Mouse (Mus musculus): ENCODE results near the gene Mfsd13b. TPM values are rescaled to one million over a fixed set of nuclear protein-coding genes. Genes with fewer than 3 reads are reported as not detected.

Gene Mfsd13b
- polyA plus RNA-seq (2015; fragmentation: Nextera tagmentation; extraction: Ambion mirVana) = 0.08 TPM in 1 of 2 replicates, not detected in the other

DNA sequence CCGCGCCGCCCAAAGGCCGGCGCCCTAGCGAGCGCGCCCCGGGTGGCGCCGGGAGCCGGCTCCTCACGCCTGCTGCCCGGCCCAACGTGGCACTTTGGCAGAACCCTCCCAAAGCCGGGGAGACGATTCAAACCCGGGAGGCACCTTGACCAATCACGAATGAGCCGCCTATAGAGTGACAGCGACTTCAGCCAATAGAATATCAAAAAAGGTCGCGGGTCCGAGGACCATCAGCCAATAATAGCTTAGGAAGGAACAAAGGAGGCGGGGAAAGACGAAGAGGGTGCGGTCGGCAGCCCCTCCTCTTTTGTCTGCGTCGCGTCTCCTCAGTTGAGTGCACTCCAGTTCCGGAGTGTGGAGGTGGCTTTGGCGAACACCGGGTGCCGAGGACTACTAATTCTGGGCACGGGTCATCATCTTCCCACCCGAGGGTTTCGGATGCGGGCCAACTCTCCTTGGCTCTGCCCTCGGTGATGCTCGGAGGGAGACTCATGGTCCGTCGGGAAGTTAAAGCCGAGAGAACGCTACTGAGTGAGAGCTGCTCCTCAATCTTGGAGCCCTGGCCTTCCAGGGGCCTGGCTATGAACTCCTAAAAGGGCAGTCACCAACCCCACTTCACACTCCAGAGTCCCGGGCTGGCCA is at the start of gene Mfsd13b, which contains the start of gene Cdr2:
Gene Mfsd13b, plus strand, starts transcription at position 310 of the 642 bp plus-strand sequence.
Gene Cdr2, minus strand, starts transcription at position 113 of the 642 bp plus-strand sequence.
- Histone ChIP-seq H3K4me2 (ENCODE audit: low read depth, low read length) (peak within 1 kb of the TSS; percentile 96), H3K36me3 (replicated peaks; ENCODE audit: insufficient read depth, low read length) (no peaks in the 10 kb centered on the region), H3K4me3 (ENCODE audit: low read depth, low read length) (peak within 1 kb of the TSS; percentile 85), H3K9me3 (ENCODE audit: low read length) (no peaks in the 10 kb centered on the region), H3K27me3 (ENCODE audit: insufficient read depth, low read length) (peaks cover 4% of the 10 kb centered on the region; the same call in 1 of the 2 replicates), H3K4me1 (ENCODE audit: insufficient read depth) (peaks cover 7% of the 10 kb centered on the region; the same call in 1 of the 2 replicates), H3K27ac (ENCODE audit: low read depth) (peak within 1 kb of the TSS; percentile 93), H3K9ac (replicated peaks) (peak within 1 kb of the TSS; percentile 81)
- ATAC-seq (peak; percentile 90), DNase-seq (peak; percentile 93)
- no peak for TF ChIP-seq CTCF (IDR thresholded peaks at IDR 0.05; ENCODE audit: low read depth)
- no peak for TF ChIP-seq EP300 (IDR thresholded peaks at IDR 0.05; ENCODE audit: low read depth)
- under 1% methylated on average over 46 of the region's 46 CpGs for WGBS (ENCODE audit: insufficient replicate concordance)

DNA sequence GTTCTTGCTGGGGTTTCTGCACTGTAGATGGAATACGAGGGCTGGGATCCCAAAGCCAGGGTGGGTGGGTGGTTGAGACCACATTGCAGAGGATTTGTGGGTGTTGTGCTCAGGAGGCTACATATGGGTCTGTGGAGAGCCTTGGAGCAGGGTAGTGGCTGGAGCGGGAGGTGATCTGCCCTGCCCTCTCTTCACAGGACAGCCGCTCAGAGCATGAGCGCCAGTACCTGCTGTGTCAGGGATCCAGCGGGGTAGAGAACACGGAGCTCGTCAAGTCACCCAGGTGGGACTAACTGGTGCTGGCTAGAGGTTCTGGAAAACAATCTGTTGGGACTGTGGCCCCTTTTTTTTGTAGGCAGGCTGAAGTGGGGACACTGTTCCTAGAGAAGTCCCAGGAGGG is 49.2 kb upstream of the Mfsd13b start:
- Histone ChIP-seq H3K27me3 (ENCODE audit: insufficient read depth, low read length) (no peaks in the 10 kb centered on the region), H3K4me3 (ENCODE audit: low read depth, low read length) (no peak overlapping the region), H3K36me3 (replicated peaks; ENCODE audit: insufficient read depth, low read length) (peaks cover 55% of the 10 kb centered on the region), H3K9ac (replicated peaks) (no peak overlapping the region), H3K9me3 (ENCODE audit: low read length) (no peaks in the 10 kb centered on the region), H3K27ac (ENCODE audit: low read depth) (no peak overlapping the region), H3K4me2 (ENCODE audit: low read depth, low read length) (no peak overlapping the region), H3K4me1 (ENCODE audit: insufficient read depth) (no peaks in the 10 kb centered on the region)
- WGBS (ENCODE audit: insufficient replicate concordance) = 80% methylated on average over 7 of the region's 7 CpGs
- ATAC-seq = no peak
- DNase-seq = no peak
- TF ChIP-seq CTCF (IDR thresholded peaks at IDR 0.05; ENCODE audit: low read depth) (no peak), EP300 (IDR thresholded peaks at IDR 0.05; ENCODE audit: low read depth) (no peak)

DNA sequence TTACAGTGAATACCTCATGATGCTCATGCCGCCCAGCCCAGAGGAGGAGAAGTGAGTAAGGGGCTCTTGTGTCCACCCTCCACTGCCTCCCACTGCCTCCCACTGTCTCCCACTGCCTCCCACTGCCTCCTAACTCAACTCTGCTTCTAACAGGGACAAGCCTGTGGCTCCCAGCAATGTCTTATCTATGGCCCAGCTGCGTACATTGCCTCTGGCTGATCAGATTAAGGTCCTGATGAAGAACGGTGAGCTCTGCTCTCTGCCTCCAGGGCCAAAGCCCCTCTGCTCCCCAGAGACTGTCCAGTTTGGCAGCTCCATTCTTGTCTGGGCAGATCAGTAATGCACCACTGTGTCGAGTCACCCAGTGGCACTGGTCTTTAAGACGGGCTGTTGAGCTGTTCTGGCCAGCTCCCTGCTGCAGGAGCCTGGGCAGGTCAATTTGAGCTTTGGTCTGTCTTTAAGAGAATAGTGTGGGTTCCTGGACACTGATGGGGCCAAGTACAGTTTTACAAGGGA is 48.6 kb upstream of the Mfsd13b start:
- DNase-seq (no peak), ATAC-seq (peak; percentile 67)
- Histone ChIP-seq H3K9me3 (ENCODE audit: low read length) (no peaks in the 10 kb centered on the region), H3K4me1 (ENCODE audit: insufficient read depth) (no peaks in the 10 kb centered on the region), H3K9ac (replicated peaks) (no peak overlapping the region), H3K4me2 (ENCODE audit: low read depth, low read length) (no peak overlapping the region), H3K27me3 (ENCODE audit: insufficient read depth, low read length) (no peaks in the 10 kb centered on the region), H3K27ac (ENCODE audit: low read depth) (no peak overlapping the region), H3K4me3 (ENCODE audit: low read depth, low read length) (no peak overlapping the region), H3K36me3 (replicated peaks; ENCODE audit: insufficient read depth, low read length) (peaks cover 56% of the 10 kb centered on the region)
- 55% methylated on average over 4 of the region's 5 CpGs for WGBS (ENCODE audit: insufficient replicate concordance)
- TF ChIP-seq CTCF (IDR thresholded peaks at IDR 0.05; ENCODE audit: low read depth) (no peak), EP300 (IDR thresholded peaks at IDR 0.05; ENCODE audit: low read depth) (no peak)

DNA sequence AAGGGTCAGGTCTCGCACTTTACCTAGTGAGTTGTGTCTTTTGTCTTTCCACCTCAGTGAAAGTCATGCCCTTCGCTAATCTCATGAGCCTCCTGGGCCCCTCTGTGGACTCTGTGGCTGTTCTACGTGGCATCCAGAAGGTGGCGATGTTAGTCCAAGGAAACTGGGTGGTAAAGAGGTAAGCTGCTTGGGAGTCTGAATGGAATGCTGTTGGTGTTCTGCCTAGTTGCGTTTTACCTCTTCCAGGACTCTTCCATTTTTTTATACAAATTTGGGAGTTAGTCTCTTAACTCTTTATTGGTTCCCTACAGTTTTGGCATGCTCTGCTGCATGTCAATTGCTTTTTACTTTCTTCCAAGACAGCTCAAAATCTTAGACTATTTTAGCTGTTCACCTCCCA is 47.6 kb upstream of the Mfsd13b start:
- Histone ChIP-seq H3K4me1 (ENCODE audit: insufficient read depth) (no peaks in the 10 kb centered on the region), H3K27me3 (ENCODE audit: insufficient read depth, low read length) (no peaks in the 10 kb centered on the region), H3K27ac (ENCODE audit: low read depth) (no peak overlapping the region), H3K9ac (replicated peaks) (no peak overlapping the region), H3K4me2 (ENCODE audit: low read depth, low read length) (no peak overlapping the region), H3K9me3 (ENCODE audit: low read length) (no peaks in the 10 kb centered on the region), H3K36me3 (replicated peaks; ENCODE audit: insufficient read depth, low read length) (peaks cover 55% of the 10 kb centered on the region), H3K4me3 (ENCODE audit: low read depth, low read length) (no peak overlapping the region)
- TF ChIP-seq CTCF (IDR thresholded peaks at IDR 0.05; ENCODE audit: low read depth) (peak; percentile 92), EP300 (IDR thresholded peaks at IDR 0.05; ENCODE audit: low read depth) (no peak)
- DNase-seq (peak; percentile 68), ATAC-seq (peak; percentile 63)
- 47% methylated on average over 5 of the region's 5 CpGs for WGBS (ENCODE audit: insufficient replicate concordance)

DNA sequence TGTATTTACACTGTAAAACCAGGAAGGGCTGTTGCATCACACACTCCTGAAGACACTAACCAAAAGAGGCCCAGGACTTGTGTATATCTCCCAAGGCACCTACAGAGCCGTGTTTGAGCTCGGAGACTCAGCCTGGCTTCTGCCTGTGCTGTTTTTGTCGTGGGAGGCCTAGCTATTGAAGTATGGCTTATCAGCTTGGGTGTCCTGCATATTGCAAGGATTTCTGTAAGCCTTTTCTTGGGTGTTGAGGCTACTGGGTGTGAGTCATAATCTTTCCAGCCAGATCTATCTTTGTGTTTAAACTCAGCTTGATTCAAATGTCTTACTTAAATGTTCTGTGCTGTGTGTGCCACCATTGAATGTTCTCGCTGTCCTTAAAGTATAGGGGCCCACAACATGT is 45.8 kb upstream of the Mfsd13b start:
- no peaks in the 10 kb centered on the region for H3K4me1 ChIP-seq (ENCODE audit: insufficient read depth)
- ATAC-seq (no peak), DNase-seq (no peak)
- TF ChIP-seq CTCF (IDR thresholded peaks at IDR 0.05; ENCODE audit: low read depth) = no peak
- TF ChIP-seq EP300 (IDR thresholded peaks at IDR 0.05; ENCODE audit: low read depth) = no peak
- H3K4me3 ChIP-seq (ENCODE audit: low read depth, low read length) = no peak overlapping the region
- no peak overlapping the region for H3K27ac ChIP-seq (ENCODE audit: low read depth)
- no peak overlapping the region for H3K9ac ChIP-seq (replicated peaks)
- H3K9me3 ChIP-seq (ENCODE audit: low read length) = no peaks in the 10 kb centered on the region
- peaks cover 56% of the 10 kb centered on the region for H3K36me3 ChIP-seq (replicated peaks; ENCODE audit: insufficient read depth, low read length)
- no peak overlapping the region for H3K4me2 ChIP-seq (ENCODE audit: low read depth, low read length)
- WGBS (ENCODE audit: insufficient replicate concordance) = 73% methylated on average over 4 of the region's 4 CpGs
- no peaks in the 10 kb centered on the region for H3K27me3 ChIP-seq (ENCODE audit: insufficient read depth, low read length)

DNA sequence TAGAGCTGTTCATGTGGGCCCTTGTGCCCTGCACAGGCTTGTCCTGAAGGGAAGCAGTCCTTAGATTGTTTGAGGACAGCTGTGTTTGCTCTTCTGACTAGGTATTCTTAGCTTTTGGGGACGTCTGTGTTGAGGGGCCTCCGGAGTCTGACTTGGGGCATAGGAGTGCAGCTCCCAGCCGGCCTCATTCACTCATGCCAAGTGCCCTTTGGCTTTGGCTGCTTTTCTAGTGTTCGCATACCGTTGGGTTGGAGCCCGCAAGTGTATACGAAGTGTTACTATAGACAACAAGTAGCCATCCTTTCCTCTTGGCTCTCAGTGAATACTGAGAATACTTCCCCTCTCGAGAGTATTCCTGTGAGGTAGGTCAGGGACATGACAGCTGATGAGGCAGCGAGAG is 44.1 kb upstream of the Mfsd13b start:
- no peaks in the 10 kb centered on the region for H3K27me3 ChIP-seq (ENCODE audit: insufficient read depth, low read length)
- no peak for ATAC-seq
- H3K9me3 ChIP-seq (ENCODE audit: low read length) = no peaks in the 10 kb centered on the region
- H3K36me3 ChIP-seq (replicated peaks; ENCODE audit: insufficient read depth, low read length) = peaks cover 65% of the 10 kb centered on the region
- no peak overlapping the region for H3K4me2 ChIP-seq (ENCODE audit: low read depth, low read length)
- no peak overlapping the region for H3K9ac ChIP-seq (replicated peaks)
- H3K27ac ChIP-seq (ENCODE audit: low read depth) = no peak overlapping the region
- 87% methylated on average over 9 of the region's 9 CpGs for WGBS (ENCODE audit: insufficient replicate concordance)
- no peak for TF ChIP-seq CTCF (IDR thresholded peaks at IDR 0.05; ENCODE audit: low read depth)
- no peak for TF ChIP-seq EP300 (IDR thresholded peaks at IDR 0.05; ENCODE audit: low read depth)
- no peak for DNase-seq
- H3K4me3 ChIP-seq (ENCODE audit: low read depth, low read length) = no peak overlapping the region
- H3K4me1 ChIP-seq (ENCODE audit: insufficient read depth) = no peaks in the 10 kb centered on the region

All from liver, postnatal 0 days (tissue).